Mouse (Mus musculus) monocyte, adult 5-6 weeks (primary cell): ENCODE data around the gene Lrrc74a. TPM values are rescaled to one million over a fixed set of nuclear protein-coding genes. Genes with fewer than 3 reads are reported as not detected.
A peak's percentile ranks its signal among the peaks of the same experiment; 100 is the strongest.

Experiments
- ATAC-seq: fragments of 153-309, 156-312 bp; replicated peaks from 2 replicates; pipeline ENCODE4 v1.8.0; 2017; ENCODE audit warnings: mild to moderate bottlenecking; ENCODE audit not compliant: low TSS enrichment, insufficient number of reproducible peaks, severe bottlenecking, poor library complexity, low FRiP score
- total RNA-seq: library from RNA; stranded (forward); fragments of 200-1000, 200-491, 200-594 nt; gene quantifications from 3 replicates; pipeline ENCODE4 v1.2.3, GENCODE M21; 2017

The Lrrc74a gene
- total RNA-seq, 1 experiment from 2014 or later: not detected

DNA sequence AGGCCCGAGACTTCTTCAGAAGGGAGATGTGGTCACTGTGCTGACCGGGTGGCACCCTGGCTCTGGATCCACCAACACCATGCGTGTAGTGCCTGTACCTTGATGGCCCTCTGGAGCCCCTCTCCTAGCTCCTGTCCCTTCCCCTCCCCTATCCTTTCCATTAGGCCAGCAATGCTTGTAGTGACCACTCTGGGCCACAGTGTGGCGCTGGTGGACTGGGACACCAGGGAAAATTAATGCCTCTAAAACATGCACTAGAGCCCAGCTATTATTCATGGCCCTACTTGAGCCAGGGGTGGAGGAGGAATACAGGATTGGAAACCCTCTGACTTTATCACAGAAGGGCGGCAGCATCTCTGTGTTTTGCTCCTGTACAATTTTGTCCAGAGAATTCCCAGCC, 18.8 kb upstream of the Lrrc74a start:
- no peak for ATAC-seq

- ATAC-seq: no peak
Observed at GRCm38 (mm10) chr12:86716962-86717361, 17.2 kb upstream of the Lrrc74a start.

DNA sequence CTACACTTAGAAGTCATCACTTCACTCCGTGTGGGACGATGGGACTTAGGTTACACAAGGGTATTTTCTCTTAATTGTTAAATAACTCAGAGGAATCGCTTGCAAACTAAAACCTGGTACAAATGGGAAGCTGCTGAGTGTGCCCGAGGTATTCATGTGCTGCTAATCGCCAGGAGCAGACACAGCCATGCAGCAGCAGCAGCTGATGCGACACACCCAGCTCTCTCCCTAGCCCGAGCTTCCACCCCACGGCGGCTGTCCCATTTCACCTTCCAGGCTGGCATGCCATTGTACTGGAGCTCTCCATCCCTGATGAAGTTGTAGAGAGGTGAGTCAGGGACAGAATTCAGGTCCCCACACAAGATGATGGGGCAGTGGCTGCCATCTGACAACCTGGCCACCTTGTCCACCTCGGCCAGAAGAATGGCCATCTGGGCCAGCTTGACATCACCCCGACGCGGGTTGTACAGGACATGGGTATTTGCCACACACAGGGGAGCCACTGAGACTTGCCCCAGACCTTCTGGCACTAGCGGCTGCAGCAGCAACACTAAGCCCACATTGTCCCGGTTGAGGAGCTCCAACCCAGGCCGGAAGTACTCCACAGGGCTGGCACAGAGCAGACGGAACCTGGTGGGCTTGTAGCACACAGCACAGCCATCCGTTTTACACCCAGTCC, 14.1 kb upstream of the Lrrc74a start:
- no peak for ATAC-seq

- no peak for ATAC-seq
Observed at GRCm38 (mm10) chr12:86721453-86721852, 12.7 kb upstream of the Lrrc74a start.

DNA sequence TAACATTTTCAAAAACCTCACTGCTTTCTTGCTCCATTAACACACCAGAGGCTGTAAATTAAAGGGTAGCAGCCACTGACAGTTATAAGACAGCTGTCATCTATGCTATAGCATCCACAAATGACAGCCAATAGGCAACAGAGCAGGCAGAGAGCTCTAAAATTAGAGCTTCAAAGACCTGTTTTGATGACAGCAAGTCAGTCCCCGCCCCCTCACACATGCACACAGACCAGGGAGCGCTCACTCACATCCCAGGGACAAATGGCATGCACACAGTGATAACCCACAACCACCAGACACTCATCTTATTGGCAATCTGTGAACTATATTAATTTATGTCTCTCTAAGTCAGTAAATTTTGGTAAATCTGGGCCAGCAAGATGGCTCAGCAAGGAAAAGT, 9.9 kb upstream of the Lrrc74a start:
- ATAC-seq: no peak

- ATAC-seq: peak; percentile 15; the same call in 1 of the 2 replicates
Observed at GRCm38 (mm10) chr12:86725706-86726105, 8.5 kb upstream of the Lrrc74a start.

DNA sequence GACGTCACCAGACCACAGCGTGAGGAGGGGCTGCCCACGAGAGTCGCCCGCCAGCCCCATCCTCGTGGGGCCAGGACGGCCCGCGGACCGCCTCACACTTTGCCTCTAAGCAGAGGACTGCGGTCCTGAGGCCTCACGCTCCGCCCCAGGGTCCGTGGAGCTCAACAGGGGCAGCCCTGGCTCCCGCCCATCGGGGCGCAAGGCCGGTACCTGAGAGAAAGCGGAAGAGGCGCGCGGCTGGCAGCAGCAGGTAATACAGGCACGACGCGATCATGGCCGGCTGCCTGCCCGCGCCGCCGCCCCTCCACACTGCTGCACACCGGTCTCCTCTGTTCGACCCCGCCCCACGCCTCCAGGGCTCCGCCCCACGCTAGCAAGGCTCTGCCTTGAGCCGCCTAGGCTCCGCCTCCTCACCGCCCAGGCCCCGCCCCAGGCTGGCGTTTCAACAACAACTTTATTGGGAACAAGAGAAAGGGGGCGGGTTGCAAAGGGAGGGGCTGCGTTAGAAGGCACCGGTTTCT, 8.0 kb upstream of the Lrrc74a start, which contains the start of gene Angel1:
Gene Angel1, minus strand, starts transcription at position 341 of the 521 bp plus-strand sequence.
- ATAC-seq: peak; percentile 91

DNA sequence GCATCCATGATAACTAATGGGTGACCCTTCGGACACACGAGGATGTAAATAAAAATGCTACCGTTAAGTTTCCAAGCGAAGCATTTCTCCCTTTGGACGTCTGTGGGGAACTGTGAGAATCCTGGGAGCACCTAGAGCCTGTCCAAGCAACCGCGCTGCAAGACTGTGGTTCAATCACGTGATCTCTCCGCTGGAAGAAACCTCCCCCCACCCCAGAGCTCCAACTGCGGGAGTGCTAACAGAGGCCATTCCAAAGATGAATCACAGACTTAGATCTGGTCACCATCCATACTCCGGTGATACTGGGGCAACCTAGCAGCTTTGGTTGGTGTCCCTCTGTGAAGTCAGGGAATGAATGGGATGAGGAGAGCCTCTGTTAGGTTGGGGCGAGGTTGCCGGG, 26.9 kb downstream of the Lrrc74a start:
- ATAC-seq: no peak

DNA sequence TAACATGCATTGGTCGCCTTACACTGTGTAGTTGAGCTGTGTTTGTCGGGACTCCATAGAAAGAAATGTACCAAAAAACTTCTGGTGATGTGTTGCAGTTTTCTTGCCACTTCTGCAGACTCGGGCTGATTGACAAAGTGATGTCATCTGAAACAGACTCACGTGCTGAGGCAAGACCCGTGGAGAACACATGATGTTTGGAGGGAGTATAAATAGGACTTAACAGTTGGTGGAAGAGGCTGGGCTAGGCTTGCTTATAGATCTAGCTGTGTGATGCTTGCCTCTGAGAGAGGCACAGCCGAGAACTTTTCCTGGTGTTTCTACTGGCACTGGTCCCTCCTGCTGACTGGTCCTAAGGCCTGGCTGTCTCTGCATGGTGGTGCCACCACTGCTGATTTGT, 29.9 kb downstream of the Lrrc74a start:
- ATAC-seq: no peak

- no peak for ATAC-seq
Observed at GRCm38 (mm10) chr12:86766467-86766866, 32.3 kb downstream of the Lrrc74a start.

- ATAC-seq: peak; percentile 61; the same call in 1 of the 2 replicates
Observed at GRCm38 (mm10) chr12:86767868-86768631, 33.9 kb downstream of the Lrrc74a start.

- ATAC-seq: peak; percentile 63; the same call in 1 of the 2 replicates
Observed at GRCm38 (mm10) chr12:86768986-86769580, 34.9 kb downstream of the Lrrc74a start.

DNA sequence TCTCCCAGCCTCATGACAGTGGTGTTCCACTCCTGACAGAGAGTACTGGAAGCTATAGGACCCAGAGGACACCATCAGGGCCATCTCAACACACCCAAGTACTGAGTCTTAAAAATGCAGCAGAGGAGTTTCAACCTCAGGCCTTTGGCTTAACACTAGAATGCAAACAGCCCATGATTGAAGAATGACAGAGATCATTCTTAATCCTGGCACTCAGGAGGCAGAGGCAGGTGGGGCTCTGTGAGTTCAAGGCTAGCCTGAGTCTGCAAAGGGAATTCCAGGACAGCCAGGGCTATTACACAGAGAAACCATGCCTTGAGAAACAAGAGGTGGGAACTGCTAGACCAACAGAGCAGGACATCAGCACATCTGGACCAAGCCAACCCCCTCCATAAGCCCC, 35.6 kb downstream of the Lrrc74a start:
- ATAC-seq: no peak

GRCm38 (mm10) chr12:86770261-86770670, 36.1 kb downstream of the Lrrc74a start:
- no peak for ATAC-seq

DNA sequence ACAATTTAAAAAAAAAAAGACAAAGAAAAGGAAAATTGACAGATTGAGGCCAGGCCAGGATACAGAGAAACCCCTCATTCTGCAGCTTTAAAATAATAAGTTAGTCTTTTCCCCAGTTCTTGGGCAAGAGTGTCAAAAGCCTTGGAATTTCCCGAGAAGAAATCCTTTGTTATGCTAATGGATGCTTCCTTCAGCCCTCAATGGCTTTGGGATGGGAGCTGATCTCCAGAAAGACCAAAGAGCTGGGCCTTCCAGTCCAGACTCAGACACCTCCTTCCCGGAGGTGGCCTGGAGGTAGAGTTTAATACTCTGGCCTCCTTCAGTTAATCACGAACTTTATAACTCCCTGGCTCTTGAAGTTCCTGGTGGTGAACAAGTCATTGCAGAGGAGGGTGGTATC, 36.8 kb downstream of the Lrrc74a start:
- no peak for ATAC-seq

- peak; percentile 82 for ATAC-seq
Observed at GRCm38 (mm10) chr12:86771823-86772427, 37.8 kb downstream of the Lrrc74a start.

DNA sequence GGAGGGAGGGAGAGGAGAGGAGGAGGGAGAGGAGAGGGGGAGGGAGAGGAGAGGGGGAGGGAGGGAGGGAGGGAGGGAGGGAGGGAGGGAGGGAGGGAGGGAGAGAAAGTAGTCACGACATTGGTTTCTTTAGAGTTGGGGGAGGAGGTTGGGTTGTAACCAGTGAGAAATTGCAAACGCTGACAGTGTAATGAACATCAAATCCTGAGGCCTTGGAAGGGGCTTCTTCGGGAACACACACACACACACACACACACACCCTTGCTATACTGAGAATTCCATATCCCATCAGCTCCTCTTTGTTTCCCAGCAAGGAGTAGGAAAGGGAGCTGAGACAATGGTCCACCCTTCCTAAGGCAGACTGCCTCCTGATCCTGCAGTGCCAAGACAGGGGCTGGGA, 38.4 kb downstream of the Lrrc74a start:
- no peak for ATAC-seq

GRCm38 (mm10) chr12:86775561-86776280, 41.6 kb downstream of the Lrrc74a start:
- no peak for ATAC-seq
